Mouse (Mus musculus) spleen, postnatal 14 days (tissue): ENCODE measurements around the gene Krtap4-2.
"Not testable (repeated sequence)": the region's sequence is repeated elsewhere in the genome, so short reads cannot be mapped to it uniquely, and the experiment has no call there.

ENCODE experiments used
- DNase-seq, 2 experiments: peaks; one replicate each; pipeline ENCODE4 v3.0.0; 2021 to 2022; ENCODE audit warnings: low spot score in 2 of 2

Krtap4-2 gene

DNA sequence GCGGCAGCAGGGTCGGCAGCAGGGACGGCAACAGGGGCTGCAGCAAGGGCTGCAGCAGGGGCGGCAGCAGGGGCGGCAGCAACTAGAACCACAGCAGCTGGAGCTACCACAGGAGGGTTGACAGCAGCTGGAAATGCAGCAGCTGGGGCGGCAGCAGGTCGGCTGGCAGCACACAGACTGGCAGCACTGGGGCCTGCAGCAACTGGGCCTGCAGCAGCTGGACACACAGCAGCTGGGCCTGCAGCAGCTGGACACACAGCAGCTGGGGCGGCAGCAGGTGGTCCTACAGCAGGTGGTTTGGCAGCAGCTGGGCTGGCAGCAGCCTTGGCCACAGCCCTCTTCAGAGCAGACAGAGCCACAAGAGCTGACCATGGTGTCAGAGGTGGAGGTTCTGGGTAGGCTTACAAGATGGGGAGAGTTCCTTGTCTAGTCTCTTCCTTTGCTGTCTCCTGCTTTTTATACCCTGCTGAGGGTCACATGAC lies at the start of gene Krtap4-2:
Gene Krtap4-2 (minus strand): TSS at position 432 of the 482 bp plus-strand sequence.
- no peak for DNase-seq

DNA sequence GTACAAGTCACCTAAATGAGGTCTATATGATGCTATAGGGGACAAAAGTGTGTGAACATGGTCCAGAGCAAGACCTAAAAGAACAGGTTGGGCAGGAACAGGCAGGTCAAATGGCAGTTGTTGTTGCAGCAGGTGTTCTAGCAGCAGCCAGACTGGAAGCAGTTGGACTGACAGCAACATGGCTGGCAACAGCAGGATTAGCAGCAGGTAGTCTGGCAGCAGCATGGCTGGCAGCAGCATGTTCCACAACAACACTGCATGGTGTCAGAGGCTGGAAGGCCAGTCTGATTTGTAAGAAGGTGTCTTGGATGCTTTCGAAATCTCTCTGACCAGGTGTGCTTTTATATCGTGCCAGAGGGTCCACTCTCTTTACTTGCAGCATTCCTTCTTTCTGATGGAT lies 48.6 kb upstream of the Krtap4-2 start:
- DNase-seq, result no peak

DNA sequence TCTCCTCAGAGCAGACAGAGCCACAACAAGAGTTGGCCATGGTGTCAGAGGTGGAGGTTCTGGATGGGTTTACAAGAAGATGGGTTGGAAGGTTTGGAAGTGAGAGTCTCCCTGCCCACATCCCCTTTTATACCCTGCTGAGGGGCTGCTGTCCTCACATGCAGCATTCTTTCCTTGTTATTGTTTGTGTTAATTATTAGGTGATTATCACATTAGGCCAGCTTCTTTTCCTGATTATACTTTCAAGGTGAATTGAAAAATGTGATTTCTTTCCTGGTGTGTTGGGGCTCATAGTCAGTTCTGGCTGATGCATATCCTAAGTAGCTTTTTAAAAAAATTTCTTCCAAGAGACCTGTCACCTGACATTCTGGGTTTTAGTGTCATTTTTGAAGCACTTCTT lies 31.0 kb upstream of the Krtap4-2 start, which contains the start of gene Krtap4-6:
Gene Krtap4-6 (minus strand): TSS at position 101 of the 400 bp plus-strand sequence.
- DNase-seq, result no peak

DNA sequence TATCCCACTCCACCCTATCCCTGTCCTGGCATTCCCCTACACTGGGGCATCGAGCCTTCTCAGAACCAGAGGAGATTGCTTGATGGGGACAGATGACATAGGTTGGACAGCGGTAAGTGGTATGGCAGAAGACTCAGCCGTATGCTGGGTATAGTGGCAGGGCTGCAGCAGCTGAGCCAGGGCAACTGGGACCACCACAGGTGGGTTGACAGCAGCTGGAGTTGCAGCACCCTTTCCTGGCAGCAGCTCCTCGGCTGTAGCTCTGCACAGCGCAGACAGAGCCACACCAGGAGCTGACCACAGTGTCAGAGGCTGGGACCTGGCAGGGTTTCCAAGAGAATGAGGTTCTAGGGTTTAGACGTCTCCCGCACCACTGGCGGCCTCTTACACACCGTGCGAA lies 27.9 kb upstream of the Krtap4-2 start:
- no peak for DNase-seq

DNA sequence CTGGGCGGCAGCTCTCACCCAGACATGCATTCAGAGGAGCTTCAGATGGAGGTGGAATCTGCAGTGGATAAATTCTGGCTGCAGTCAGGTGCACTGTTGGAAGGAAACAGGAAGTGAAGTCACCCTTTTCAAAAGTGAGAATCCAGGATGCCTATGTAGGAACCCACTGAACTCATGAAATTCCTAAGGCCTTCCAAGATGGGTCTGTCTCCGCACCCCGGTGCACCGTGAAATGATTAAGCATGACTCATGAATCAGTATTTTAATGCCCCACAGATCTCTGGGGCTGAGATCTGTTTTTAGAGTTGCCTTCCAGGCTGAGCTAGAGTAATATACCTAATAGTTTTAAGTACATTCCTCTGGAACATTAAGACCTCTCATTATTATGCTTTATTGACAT lies 24.4 kb upstream of the Krtap4-2 start:
- no peak for DNase-seq

DNA sequence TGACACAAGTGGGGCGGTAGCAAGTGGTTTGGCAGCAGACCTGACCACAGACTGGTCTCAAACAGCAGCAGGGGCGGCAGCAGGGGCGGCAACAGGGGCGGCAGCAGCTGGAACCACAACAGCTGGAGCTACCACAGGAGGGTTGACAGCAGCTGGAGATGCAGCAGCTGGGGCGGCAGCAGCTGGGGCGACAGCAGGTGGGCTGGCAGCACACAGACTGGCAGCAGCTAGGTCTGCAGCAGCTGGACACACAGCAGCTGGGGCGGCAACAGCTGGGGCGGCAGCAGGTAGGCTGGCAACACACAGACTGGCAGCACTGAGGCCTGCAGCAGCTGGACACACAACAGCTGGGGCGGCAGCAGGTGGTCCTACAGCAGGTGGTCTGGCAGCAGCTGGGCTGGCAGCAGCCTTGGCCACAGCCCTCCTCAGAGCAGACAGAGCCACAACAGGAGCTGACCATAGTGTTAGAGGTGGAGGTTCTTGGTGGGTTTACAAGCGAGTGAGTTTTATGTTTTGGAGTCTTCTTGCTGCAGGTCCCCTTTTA lies 23.7 kb upstream of the Krtap4-2 start, which contains the start of gene Gm11563:
Gene Gm11563 (minus strand): TSS at position 494 of the 544 bp plus-strand sequence.
- DNase-seq, result not testable (repeated sequence)

DNA sequence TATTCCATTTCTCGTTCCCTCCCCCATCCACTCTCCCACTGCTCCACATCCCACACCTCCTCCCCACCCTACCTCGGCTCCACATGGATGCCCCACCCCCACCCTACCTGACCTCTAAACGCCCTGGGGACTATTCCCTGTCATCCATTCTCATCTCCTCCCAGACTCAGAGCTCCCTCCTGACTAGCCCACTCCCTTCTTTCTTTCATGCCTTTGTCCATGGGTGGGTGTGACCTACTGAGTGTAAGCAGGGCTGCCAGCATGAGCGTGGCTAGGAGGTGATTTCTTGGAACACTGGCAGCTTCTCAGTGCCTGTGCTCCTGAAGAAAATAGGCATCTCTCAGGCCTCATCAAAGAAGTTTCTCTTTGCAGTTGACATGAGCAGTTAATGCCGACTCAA lies 22.2 kb upstream of the Krtap4-2 start:
- no peak for DNase-seq

DNA sequence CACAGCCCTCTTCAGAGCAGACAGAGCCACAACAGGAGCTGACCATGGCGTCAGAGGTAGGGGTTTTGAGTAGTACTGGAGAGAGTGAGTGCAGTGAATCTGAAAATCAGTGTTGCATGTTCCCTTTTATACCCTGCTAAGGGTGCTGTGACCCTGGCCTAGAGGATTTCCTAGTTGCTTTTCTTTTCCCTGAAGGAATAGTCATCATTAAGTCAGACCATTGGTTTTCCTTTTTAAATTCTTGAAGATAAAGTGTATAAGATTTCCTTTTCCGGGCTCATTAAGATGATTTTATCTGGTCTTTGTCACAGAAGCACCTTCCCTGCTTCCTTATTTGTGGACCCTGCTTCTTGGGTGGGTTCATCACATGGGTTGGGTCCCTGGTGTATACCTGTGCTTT lies 15.3 kb upstream of the Krtap4-2 start, which contains the start of gene Gm11555:
Gene Gm11555 (minus strand): TSS at position 101 of the 400 bp plus-strand sequence.
- DNase-seq, result no peak

DNA sequence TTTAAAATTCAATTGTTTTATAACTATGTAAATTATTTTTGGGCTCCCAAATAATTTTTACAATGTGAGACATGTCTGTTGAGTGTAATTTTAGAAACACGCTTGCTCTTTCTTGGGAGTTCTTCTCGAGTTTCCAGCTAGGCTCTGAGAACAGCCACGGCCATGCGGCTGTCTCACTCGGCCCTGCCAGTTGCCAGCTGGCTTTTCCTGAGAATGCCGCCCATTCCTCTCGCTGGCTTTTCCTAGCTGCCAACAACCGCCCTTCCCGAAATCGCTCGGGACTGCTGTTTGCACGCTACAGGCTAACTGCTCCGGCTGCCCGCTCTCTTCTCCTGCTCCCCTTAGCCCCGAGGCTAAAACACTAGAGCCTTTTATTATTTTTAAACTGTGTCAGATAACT lies 11.6 kb upstream of the Krtap4-2 start:
- no peak for DNase-seq

DNA sequence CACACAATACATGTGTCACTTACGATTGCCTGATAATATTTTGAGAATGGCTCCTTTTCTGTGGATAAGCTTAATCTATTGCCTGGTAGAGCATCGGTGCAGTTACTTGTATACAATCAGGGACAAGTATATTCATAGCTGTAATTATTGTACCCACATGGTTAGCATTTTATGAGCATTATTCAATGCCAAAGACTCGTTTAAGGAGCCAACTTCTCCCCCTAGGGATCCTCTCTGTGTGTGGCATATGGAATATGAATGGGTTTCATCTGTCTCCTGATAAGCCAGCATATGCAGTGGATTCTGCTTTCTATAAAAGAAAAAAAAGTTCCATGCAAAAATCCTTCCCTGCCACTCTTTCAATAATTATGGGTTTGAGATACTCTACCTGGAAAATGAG lies 9.5 kb upstream of the Krtap4-2 start:
- no peak for DNase-seq

DNA sequence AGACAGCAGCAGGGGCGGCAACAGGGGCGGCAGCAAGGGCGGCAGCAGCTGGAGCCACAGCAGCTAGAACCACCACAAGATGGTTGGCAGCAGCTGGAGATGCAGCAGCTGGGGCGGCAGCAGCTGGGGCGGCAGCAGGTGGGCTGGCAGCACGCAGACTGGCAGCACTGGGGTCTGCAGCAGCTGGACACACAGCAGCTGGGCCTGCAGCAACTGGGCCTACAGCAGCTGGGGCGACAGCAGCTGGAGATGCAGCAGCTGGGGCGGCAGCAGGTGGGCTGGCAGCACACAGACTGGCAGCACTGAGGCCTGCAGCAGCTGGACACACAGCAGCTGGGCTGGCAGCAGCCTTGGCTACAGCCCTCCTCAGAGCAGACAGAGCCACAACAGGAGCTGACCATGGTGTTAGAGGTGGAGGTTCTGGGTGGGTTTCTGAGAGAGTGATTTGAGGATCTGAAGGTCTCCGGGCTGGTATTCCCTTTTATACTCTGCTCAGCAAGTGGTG lies 8.8 kb upstream of the Krtap4-2 start, which contains the start of gene Krtap4-7:
Gene Krtap4-7 (minus strand): TSS at position 455 of the 505 bp plus-strand sequence.
- DNase-seq, result not testable (repeated sequence)

DNA sequence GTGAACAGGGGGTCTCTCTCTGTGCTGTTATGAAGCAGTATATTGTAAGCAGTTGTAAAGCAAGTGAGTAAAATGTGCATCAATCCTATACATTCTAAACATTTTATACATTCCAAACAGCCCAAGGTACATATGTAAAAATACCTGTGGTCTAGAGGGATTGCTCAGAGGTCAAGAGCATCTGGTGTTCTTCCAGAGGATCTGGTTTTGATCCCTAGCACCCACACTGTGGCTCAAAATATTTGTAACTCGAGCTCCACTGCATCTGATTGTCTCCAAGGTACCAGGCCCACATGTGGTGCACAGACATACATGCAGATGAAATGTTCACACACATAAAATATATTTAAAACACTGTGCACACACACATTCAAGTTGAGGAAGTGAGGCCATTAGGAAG lies 6.0 kb upstream of the Krtap4-2 start:
- DNase-seq, result no peak

DNA sequence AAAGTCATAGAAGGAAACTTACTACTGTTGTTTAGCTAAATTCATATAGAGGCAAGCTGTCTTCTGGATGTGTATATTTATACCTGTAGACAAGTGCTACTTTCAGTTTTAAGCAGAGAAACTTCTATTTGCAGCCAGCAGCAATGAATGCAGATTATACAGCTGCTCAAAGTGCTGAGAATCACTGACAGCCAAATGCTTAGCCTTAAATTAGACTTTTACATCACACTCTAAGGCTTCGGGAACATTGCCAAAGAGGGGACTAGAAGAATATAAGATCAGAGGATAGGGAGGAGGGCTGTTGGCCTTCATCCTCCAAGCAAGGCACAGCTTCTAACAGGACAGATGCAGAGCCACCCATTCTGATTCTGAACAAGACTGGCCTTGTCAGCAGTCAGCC lies 2.2 kb upstream of the Krtap4-2 start:
- no peak for DNase-seq

DNA sequence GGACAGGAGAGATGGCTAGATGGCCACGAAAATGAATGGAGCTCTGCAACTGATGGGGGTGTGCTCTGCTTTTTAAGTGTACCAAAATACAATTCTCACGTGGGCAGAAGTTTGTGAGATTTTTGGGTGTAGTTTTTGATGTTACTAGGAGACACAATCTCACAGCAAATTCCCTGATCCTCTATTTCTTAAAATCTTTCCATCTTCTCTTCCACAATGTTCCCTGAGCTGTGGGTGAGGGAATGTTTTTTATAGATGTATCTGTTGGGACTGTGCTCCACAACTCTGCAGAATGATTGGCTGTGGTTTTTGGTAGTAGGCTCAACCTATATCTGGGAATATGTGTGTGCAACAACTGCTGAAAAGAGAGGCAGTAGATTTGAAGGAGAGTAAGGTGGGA lies 1.6 kb downstream of the Krtap4-2 start:
- no peak for DNase-seq

DNA sequence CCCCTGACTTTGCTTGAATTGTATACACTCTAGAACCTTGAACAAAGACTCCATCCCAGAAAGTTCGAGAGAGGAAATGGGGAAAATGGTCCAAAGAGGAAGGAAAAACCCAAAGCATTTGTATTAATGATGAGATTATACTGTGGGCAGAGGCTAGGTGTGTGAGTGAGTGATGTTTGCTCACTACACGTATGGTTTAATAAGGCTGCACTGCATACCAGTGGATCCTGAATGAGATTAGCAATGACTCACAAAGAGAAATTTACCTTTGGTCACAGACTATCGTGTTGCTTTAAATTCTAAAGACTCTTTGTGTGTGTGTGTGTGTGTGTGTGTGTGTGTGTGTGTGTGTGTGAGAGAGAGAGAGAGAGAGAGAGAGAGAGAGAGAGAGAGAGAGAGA lies 4.0 kb downstream of the Krtap4-2 start:
- DNase-seq, result no peak

DNA sequence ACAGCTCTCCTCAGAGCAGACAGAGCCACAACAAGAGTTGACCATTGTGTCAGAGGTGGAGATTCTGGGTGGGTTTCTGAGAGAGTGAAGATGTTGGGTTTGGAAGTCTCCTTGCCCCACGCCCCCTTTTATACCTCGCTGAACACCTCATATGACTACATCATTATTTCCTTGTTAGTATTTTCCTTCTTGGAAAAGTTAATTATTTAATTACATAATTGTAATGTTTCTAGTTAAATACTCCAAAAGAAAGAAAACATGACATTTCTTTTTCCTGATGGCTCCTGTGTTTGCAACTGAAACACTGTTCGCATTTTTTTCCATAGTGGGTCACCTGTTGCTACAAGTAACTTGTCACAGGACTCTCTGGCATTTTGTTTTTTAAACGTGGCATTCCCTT lies 6.7 kb downstream of the Krtap4-2 start, which contains the start of gene Krtap4-1:
Gene Krtap4-1 (minus strand): TSS at position 101 of the 400 bp plus-strand sequence.
- no peak for DNase-seq

DNA sequence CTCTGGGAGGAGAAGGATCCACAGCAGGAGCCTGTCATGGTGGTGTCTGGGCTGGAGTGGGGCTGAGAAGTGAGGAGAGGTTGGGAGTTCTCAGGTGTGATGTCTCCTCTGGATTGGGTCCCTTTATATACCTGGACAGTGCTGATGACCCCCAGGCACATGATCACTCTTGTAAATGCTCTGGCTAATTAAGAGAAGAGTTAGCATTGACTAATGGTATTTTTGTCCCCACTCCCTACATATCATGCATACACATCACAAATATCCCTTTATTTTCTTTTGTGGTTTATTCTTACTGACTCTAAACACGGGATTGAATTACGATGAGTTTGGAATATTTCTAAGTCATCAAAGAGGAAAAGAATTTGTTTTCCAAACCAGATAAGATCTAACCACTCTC lies 14.5 kb downstream of the Krtap4-2 start, which contains the start of gene Gm11562:
Gene Gm11562 (minus strand): TSS at position 101 of the 400 bp plus-strand sequence.
- DNase-seq, result no peak

DNA sequence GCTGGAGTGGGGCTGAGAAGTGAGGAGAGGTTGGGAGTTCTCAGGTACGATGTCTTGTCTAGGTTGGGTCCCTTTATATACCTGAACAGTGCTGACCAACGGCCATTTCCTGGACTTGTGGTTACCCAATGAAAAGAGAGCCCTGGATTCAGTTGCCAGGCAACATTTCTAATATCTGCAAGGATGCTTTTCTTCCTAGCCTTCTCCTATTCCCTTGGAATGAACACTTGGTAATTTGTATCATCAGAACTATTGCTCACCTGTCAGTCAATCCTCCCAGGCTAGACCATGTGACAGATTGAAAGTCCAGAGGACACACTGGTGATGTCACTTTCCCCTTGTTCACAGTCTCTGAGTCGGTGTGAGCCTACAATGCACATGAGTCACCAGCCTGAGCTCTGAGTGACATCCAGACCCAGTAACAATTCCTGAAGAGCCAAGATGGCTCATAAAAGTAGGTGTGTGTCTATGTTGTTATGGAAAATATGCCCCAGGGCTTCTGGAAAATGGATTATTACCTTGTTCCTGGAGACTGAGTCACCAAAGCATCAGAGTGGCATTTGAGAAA lies 20.0 kb downstream of the Krtap4-2 start, which contains the start of gene Krtap2-4:
Gene Krtap2-4 (minus strand): TSS at position 51 of the 568 bp plus-strand sequence.
- DNase-seq, result no peak

DNA sequence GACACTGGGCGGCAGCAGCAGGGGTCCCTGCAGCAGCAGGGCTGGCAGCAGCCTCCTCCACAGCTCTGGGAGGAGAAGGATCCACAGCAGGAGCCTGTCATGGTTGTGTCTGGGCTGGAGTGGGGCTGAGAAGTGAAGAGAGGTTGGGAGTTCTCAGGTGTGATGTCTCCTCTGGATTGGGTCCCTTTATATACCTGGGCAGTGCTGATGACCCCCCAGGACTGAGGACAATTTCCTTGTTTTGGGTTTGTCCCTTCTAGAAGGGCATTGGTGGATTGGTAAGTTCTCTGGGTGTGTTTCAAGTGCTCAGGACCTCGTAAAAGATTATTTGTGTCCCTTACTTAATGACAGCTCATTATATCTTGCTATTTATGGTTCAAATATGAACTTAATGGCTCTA lies 24.8 kb downstream of the Krtap4-2 start, which contains the start of gene Gm11937:
Gene Gm11937 (minus strand): TSS at position 101 of the 400 bp plus-strand sequence.
- DNase-seq, result not testable (repeated sequence)

DNA sequence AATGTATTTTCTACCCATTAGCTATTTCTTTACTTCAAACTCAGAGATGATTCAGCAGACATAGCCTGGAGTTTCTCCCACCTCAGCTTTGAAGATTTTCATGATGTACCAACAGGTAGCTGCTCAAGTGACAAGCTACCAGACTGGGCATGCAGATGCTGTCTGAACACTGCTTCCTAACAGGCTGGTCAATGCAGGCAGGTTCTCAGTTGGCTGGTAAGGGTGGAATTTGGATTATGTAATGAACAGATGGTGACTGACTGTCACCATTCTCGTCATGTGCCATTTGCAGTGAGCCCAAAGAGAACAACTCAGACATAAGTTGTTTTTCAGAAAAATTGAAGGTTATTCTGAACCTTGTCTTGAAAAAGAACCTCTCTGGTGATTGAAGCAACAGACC lies 25.8 kb downstream of the Krtap4-2 start:
- DNase-seq, result no peak

DNA sequence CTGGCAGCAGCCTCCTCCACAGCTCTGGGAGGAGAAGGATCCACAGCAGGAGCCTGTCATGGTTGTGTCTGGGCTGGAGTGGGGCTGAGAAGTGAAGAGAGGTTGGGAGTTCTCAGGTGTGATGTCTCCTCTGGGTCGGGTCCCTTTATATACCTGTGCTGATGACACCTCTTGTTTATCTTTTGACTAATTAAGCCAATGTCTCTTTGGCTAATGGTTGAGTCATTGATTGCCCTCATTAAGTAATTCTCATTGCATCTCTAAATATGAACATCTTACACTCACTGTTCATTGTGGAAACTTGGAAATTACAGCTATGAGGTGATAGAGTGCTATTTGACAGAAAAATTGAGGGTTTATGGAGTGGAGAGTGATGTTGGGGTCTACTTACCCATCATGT lies 31.7 kb downstream of the Krtap4-2 start, which contains the start of gene Gm11938:
Gene Gm11938 (minus strand): TSS at position 101 of the 400 bp plus-strand sequence.
- DNase-seq, result not testable (repeated sequence)

DNA sequence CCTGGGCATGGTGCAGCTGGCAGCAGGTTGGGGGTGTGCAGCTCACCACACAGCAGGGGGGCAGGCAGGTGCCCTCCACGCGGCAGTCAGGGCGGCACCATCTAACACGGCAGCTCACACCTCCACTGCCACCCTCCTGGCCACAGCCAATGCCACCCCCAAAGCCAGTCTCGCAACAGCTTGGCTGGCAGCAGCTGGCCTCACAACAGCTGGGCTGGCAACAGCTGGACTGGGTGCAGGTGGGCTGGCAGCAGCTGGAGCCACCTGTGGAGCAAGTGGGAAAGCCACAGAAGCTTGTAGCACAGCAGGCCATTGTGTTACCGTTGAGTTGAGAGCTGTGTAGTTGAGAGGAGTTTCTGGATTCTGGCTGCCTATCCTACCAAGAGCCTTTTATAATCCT lies 37.1 kb downstream of the Krtap4-2 start, which contains the start of gene Krtap9-3:
Gene Krtap9-3 (minus strand): TSS at position 364 of the 400 bp plus-strand sequence.
- DNase-seq, result not testable (repeated sequence)
